Mouse (Mus musculus): ENCODE measurements around the gene Zcchc24.

GRCm38 (mm10) chr14:25795067-25795466 is 26.2 kb upstream of the Zcchc24 start:
- TF ChIP-seq CTCF (IDR thresholded peaks at IDR 0.05; ENCODE audit: low read depth, low read length) (no peak), POLR2A (IDR thresholded peaks at IDR 0.05; ENCODE audit: extremely low read depth, insufficient read depth, low read length) (no peak)
